Mouse (Mus musculus) heart, postnatal 4 days (tissue): ENCODE results near the gene Gm42791. TPM values are rescaled to one million over a fixed set of nuclear protein-coding genes. Genes with fewer than 3 reads are reported as not detected.

ENCODE experiments used
- DNase-seq: peaks from one replicate; pipeline ENCODE4 v3.0.0; 2021
- total RNA-seq, 2 experiments: library from RNA; stranded (reverse); gene quantifications; 2 replicates each; pipeline ENCODE4 v1.2.3; 2021

Gene Gm42791
- total RNA-seq, 2 experiments from 2014 or later: 2.6 to 2.9 TPM

GRCm38 (mm10) chr5:148977698-148978457 lies 17.1 kb downstream of the Gm42791 start:
- peak; percentile 50 for DNase-seq

GRCm38 (mm10) chr5:148976876-148977275 lies 18.1 kb downstream of the Gm42791 start:
- no peak for DNase-seq

GRCm38 (mm10) chr5:148975035-148975434 lies 19.9 kb downstream of the Gm42791 start:
- DNase-seq: no peak

GRCm38 (mm10) chr5:148973019-148973668 lies 21.8 kb downstream of the Gm42791 start:
- no peak for DNase-seq

GRCm38 (mm10) chr5:148972167-148972566 lies 22.8 kb downstream of the Gm42791 start:
- no peak for DNase-seq

GRCm38 (mm10) chr5:148969648-148970047 lies 25.3 kb downstream of the Gm42791 start:
- DNase-seq: peak; percentile 53

- no peak for DNase-seq
Measured at GRCm38 (mm10) chr5:148968958-148969576, 25.9 kb downstream of the Gm42791 start.

- DNase-seq: no peak
Measured at GRCm38 (mm10) chr5:148968179-148968578, 26.8 kb downstream of the Gm42791 start.

- DNase-seq: no peak
Measured at GRCm38 (mm10) chr5:148966395-148966794, 28.6 kb downstream of the Gm42791 start.

GRCm38 (mm10) chr5:148965691-148966333 lies 29.1 kb downstream of the Gm42791 start:
- DNase-seq: peak; percentile 67

GRCm38 (mm10) chr5:148965089-148965591 lies 29.8 kb downstream of the Gm42791 start:
- no peak for DNase-seq

GRCm38 (mm10) chr5:148964251-148964650 lies 30.7 kb downstream of the Gm42791 start:
- DNase-seq: no peak

- DNase-seq: no peak
Measured at GRCm38 (mm10) chr5:148960211-148960610, 34.7 kb downstream of the Gm42791 start.

GRCm38 (mm10) chr5:148959068-148959990 lies 35.6 kb downstream of the Gm42791 start:
- peak; percentile 50 for DNase-seq

- no peak for DNase-seq
Measured at GRCm38 (mm10) chr5:148958355-148958754, 36.6 kb downstream of the Gm42791 start.

GRCm38 (mm10) chr5:148956898-148957535 lies 37.9 kb downstream of the Gm42791 start:
- DNase-seq: no peak

GRCm38 (mm10) chr5:148956091-148956490 lies 38.9 kb downstream of the Gm42791 start:
- no peak for DNase-seq

- no peak for DNase-seq
Measured at GRCm38 (mm10) chr5:148955575-148955974, 39.4 kb downstream of the Gm42791 start.

- no peak for DNase-seq
Measured at GRCm38 (mm10) chr5:148954314-148955060, 40.5 kb downstream of the Gm42791 start.

GRCm38 (mm10) chr5:148953098-148953497 lies 41.8 kb downstream of the Gm42791 start:
- DNase-seq: peak; percentile 83
